Mouse (Mus musculus) yolk sac, embryonic 10.5 days (tissue): ENCODE data around the gene Thrap3.

ENCODE experiments used
- DNase-seq: peaks from one replicate; pipeline ENCODE4 v3.0.0-alpha.2; 2017; ENCODE audit warnings: low spot score

The Thrap3 gene

GRCm38 (mm10) chr4:126202303-126203181 lies at the start of gene Thrap3:
Gene Thrap3, minus strand, starts transcription at chr4:126202760.
- DNase-seq: peak; percentile 99

GRCm38 (mm10) chr4:126251655-126252254 lies 49.2 kb upstream of the Thrap3 start:
- no peak for DNase-seq

- DNase-seq: no peak
Observed at GRCm38 (mm10) chr4:126250659-126251058, 48.1 kb upstream of the Thrap3 start.

- DNase-seq: no peak
Observed at GRCm38 (mm10) chr4:126248261-126248868, 45.8 kb upstream of the Thrap3 start.

- no peak for DNase-seq
Observed at GRCm38 (mm10) chr4:126246202-126246889, 43.8 kb upstream of the Thrap3 start.

DNA sequence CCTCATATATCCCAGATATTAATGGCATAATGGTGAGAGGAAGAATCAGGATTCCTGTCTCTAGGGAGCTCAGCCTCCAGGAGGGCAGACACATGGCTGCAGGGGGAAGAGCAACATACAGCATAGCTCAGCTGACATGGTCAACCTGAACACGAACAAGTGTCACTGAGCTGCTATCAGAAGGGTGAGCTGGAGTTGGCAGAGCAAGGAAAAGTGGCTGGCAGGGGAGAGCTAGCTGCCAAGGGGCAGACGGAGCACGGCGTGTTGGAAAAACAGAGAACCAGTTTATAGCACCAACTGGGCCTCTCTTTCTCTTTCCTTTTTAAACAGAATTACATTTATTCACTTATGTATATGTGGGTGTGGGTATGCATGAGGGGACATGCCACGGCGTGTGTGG lies 40.0 kb upstream of the Thrap3 start:
- no peak for DNase-seq

GRCm38 (mm10) chr4:126241956-126242355 lies 39.4 kb upstream of the Thrap3 start:
- no peak for DNase-seq

GRCm38 (mm10) chr4:126239862-126240475 lies 37.4 kb upstream of the Thrap3 start:
- DNase-seq: no peak

- DNase-seq: no peak
Observed at GRCm38 (mm10) chr4:126237721-126238242, 35.2 kb upstream of the Thrap3 start.

GRCm38 (mm10) chr4:126236467-126237280 lies 34.1 kb upstream of the Thrap3 start:
- peak; percentile 40 for DNase-seq

DNA sequence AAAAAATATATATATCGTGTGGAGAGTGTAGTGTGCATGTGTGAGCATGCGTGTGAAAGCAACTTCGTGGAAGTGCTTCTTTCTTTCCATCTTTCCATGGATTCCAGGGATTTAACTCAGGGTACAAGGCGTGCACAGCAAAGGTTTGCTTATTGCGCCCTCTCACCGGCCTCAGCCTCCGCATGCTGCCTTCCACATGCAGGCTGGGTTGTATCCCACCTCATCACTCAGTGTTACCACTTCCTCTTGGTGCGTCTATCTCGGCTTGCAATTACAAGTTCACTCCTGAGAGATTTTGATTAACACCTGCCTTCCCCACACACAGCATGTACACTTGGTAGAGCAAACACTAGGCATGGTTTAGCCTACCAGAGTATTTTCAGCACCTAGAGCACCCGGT lies 32.6 kb upstream of the Thrap3 start:
- DNase-seq: no peak

GRCm38 (mm10) chr4:126234496-126235175 lies 32.1 kb upstream of the Thrap3 start:
- no peak for DNase-seq

DNA sequence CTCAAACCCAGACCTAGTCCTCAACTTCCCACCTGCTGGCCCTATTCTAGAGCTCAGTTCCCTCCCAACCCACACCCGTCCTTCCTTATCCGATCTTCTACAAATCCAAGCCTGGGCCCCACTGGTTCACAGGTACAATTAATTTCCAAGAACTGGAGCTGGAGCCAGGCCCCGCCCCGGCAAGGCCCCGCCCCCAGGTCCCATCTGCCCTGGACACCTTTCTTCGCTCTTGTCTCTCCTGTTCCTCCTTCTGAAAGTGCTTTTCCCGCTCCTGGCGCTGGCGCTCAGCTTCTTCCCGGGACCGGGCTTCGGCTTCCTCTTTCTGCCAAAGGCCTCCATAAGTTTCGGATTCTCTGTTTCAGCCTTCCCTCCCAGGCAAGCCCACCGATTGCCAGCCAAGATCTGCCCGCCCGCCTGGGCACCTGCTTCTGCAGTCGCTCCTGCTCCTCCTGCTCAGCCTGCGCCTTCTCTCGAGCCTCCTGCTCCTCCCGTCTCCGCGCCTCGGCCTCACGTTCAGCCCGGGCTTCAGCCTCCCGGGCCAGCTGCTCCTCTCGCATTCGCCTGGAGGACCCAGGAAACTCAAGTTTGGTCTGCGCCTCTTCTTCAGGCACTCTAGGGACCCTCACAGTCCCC lies 31.2 kb upstream of the Thrap3 start:
- no peak for DNase-seq

DNA sequence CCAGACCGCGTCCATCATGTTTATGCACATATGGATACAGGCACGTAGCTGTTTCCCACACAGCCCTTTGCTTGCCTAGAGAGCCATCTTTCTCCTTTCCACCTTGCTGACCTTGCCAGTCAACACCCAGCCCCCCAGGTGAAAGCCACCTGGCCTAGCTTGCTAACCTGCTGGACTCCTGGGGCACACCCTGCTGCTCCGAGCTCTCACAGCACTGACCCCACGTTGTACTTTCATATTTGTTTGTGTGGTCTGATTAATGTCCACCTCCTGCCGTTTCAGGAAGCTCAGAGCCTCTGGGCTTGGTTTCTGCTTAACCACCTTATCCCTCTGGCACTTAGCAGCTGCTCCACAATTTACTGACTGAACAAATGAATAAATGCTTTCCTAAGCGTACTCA lies 27.3 kb upstream of the Thrap3 start:
- DNase-seq: no peak

GRCm38 (mm10) chr4:126228144-126228543 lies 25.6 kb upstream of the Thrap3 start:
- no peak for DNase-seq

- peak; percentile 71 for DNase-seq
Observed at GRCm38 (mm10) chr4:126227077-126227761, 24.7 kb upstream of the Thrap3 start.

- no peak for DNase-seq
Observed at GRCm38 (mm10) chr4:126226640-126227039, 24.1 kb upstream of the Thrap3 start.

GRCm38 (mm10) chr4:126222631-126223030 lies 20.1 kb upstream of the Thrap3 start:
- DNase-seq: no peak

- DNase-seq: no peak
Observed at GRCm38 (mm10) chr4:126220045-126220444, 17.5 kb upstream of the Thrap3 start.
